Mouse (Mus musculus): Measurements from ENCODE around the gene Astn2. TPM values are rescaled to one million over a fixed set of nuclear protein-coding genes. Genes with fewer than 3 reads are reported as not detected.
A peak's percentile ranks its signal among the peaks of the same experiment; 100 is the strongest.

Gene Astn2
- polyA plus RNA-seq, 1 experiment from 2014 or later: 0.15 TPM

GRCm38 (mm10) chr4:66248521-66248920, 155.9 kb downstream of the Astn2 start:
- Histone ChIP-seq H3K4me2 (no peak overlapping the region), H3K4me1 (replicated peaks) (no peaks in the 10 kb centered on the region), H3K36me3 (no peaks in the 10 kb centered on the region), H3K9me3 (replicated peaks) (no peaks in the 10 kb centered on the region), H3K9ac (no peak overlapping the region), H3K27me3 (replicated peaks) (no peaks in the 10 kb centered on the region), H3K27ac (ENCODE audit: poor library complexity, severe bottlenecking) (no peak overlapping the region), H3K4me3 (no peak overlapping the region)
- ATAC-seq (ENCODE audit: insufficient number of reproducible peaks, low FRiP score): no peak
- 86% methylated on average over 8 of the region's 8 CpGs for WGBS

- Histone ChIP-seq H3K4me2 (no peak overlapping the region), H3K36me3 (no peaks in the 10 kb centered on the region), H3K4me3 (no peak overlapping the region), H3K9me3 (replicated peaks) (no peaks in the 10 kb centered on the region), H3K27ac (ENCODE audit: poor library complexity, severe bottlenecking) (no peak overlapping the region), H3K27me3 (replicated peaks) (no peaks in the 10 kb centered on the region), H3K4me1 (replicated peaks) (no peaks in the 10 kb centered on the region), H3K9ac (no peak overlapping the region)
- no peak for ATAC-seq (ENCODE audit: insufficient number of reproducible peaks, low FRiP score)
Observed at GRCm38 (mm10) chr4:66242683-66243082, 161.7 kb downstream of the Astn2 start.

DNA sequence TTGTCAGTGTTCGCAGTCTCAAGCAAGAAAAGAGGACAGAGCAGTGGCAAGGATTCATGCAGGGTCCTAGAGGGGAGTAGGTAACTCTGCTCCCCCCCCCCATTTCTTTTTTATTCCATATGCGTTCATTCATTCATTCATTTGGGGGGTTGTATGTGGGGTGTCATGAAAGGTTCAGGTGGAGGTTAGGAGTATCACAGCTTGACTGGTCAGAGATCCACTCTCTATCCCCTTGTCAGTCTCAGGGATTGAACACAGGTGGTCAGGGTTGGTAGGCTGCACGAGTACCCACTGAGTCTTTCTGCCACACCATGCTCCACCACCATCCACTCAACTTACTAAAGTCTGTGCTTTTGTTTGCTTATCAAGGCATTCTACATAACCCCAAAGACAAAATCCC, 171.6 kb downstream of the Astn2 start:
- H3K4me1 ChIP-seq (replicated peaks): no peaks in the 10 kb centered on the region
- H3K27ac ChIP-seq (ENCODE audit: poor library complexity, severe bottlenecking): no peak overlapping the region
- H3K36me3 ChIP-seq: no peaks in the 10 kb centered on the region
- no peaks in the 10 kb centered on the region for H3K27me3 ChIP-seq (replicated peaks)
- H3K9ac ChIP-seq: no peak overlapping the region
- no peak overlapping the region for H3K4me2 ChIP-seq
- H3K9me3 ChIP-seq (replicated peaks): no peaks in the 10 kb centered on the region
- WGBS: 80% methylated on average over 3 of the region's 3 CpGs
- no peak overlapping the region for H3K4me3 ChIP-seq
- no peak for ATAC-seq (ENCODE audit: insufficient number of reproducible peaks, low FRiP score)

GRCm38 (mm10) chr4:66232350-66232749, 172.1 kb downstream of the Astn2 start:
- no peaks in the 10 kb centered on the region for H3K4me1 ChIP-seq (replicated peaks)
- H3K27me3 ChIP-seq (replicated peaks): no peaks in the 10 kb centered on the region
- 49% methylated on average over 2 of the region's 2 CpGs for WGBS
- H3K27ac ChIP-seq (ENCODE audit: poor library complexity, severe bottlenecking): no peak overlapping the region
- H3K4me3 ChIP-seq: no peak overlapping the region
- H3K4me2 ChIP-seq: no peak overlapping the region
- H3K9ac ChIP-seq: no peak overlapping the region
- no peaks in the 10 kb centered on the region for H3K9me3 ChIP-seq (replicated peaks)
- no peaks in the 10 kb centered on the region for H3K36me3 ChIP-seq
- ATAC-seq (ENCODE audit: insufficient number of reproducible peaks, low FRiP score): no peak

DNA sequence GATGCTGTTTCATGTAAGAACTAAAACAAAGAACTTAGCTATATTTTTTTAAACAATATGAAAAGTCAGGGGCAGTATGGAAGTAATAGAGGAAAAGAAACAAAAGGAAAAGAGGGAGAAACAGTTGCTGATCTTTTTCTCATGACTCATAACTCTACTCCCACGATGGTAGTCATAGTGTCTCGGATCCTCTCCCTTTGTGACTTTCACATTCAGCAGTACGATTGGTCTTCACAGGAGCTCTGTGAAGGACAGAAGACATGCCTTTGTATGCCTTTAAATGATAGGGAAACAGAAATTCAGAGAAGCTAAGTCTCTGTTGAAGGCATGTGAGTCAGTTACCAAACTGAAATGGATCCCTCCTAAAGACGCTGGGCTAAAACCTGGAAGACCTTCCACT, 173.7 kb downstream of the Astn2 start:
- no peaks in the 10 kb centered on the region for H3K27me3 ChIP-seq (replicated peaks)
- no peak overlapping the region for H3K4me3 ChIP-seq
- WGBS: 81% methylated on average over 4 of the region's 4 CpGs
- H3K36me3 ChIP-seq: no peaks in the 10 kb centered on the region
- H3K4me1 ChIP-seq (replicated peaks): no peaks in the 10 kb centered on the region
- H3K9ac ChIP-seq: no peak overlapping the region
- no peak overlapping the region for H3K27ac ChIP-seq (ENCODE audit: poor library complexity, severe bottlenecking)
- no peak for ATAC-seq (ENCODE audit: insufficient number of reproducible peaks, low FRiP score)
- H3K4me2 ChIP-seq: no peak overlapping the region
- H3K9me3 ChIP-seq (replicated peaks): no peaks in the 10 kb centered on the region

DNA sequence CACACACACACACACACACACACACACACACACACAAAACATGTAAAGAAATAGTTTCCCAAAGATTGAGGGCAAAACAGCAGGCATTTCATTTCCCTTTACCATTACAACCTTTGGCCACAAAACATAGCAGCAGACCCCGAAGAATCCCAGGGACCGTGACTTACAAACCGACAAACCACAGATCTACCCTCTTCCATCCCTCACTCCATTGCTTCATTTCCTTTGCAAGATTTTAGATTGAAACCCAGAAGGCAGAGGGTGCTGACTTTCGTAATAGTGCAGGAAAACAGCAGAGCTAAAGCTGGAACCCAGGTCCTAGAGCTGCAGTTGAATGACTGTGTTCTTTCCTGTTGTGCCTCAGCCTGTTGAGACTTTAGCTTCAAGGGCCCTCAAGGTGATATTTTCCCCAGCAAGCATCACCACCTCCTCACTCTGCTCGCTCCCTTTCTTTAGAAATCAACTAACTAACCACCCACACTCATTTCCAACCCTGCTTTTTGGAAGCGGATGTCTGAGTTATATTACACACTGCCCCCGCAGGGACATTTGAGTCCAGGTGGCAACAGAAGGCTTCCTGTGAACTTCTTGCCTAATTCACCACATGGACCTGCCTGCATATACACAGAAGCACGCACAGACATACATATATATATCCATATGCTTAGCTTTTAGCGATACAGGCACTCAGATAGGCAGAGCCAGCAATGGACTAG, 181.7 kb downstream of the Astn2 start:
- Histone ChIP-seq H3K27ac (ENCODE audit: poor library complexity, severe bottlenecking) (no peak overlapping the region), H3K4me2 (no peak overlapping the region), H3K9me3 (replicated peaks) (no peaks in the 10 kb centered on the region), H3K4me1 (replicated peaks) (no peaks in the 10 kb centered on the region), H3K27me3 (replicated peaks) (no peaks in the 10 kb centered on the region), H3K4me3 (no peak overlapping the region), H3K9ac (no peak overlapping the region), H3K36me3 (no peaks in the 10 kb centered on the region)
- WGBS: 78% methylated on average over 9 of the region's 9 CpGs
- no peak for ATAC-seq (ENCODE audit: insufficient number of reproducible peaks, low FRiP score)

DNA sequence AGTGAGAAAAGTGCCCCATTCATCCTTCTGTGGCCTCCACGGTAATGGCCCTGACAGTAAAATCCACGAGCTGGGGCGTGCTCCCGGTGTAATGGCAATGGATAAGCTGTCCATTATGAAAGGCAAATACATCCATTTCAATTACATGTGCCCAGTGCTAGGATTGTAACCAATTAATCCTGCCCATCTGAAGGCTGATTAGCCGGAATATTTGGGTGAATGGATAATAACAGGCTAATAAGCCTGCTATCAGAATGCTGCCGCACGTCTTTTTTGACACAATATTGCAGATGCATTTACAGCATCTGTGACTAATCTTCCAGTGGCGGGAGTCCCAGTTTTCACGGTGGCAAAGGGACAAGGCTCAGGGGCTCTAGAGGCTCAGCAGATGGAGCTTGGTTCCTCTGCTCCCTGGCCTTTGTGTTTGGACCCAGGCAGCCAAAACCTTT, 189.2 kb downstream of the Astn2 start:
- H3K4me2 ChIP-seq: no peak overlapping the region
- no peaks in the 10 kb centered on the region for H3K27me3 ChIP-seq (replicated peaks)
- no peak overlapping the region for H3K4me3 ChIP-seq
- ATAC-seq (ENCODE audit: insufficient number of reproducible peaks, low FRiP score): no peak
- no peak overlapping the region for H3K27ac ChIP-seq (ENCODE audit: poor library complexity, severe bottlenecking)
- H3K9ac ChIP-seq: no peak overlapping the region
- H3K36me3 ChIP-seq: no peaks in the 10 kb centered on the region
- no peaks in the 10 kb centered on the region for H3K9me3 ChIP-seq (replicated peaks)
- 75% methylated on average over 9 of the region's 9 CpGs for WGBS
- no peaks in the 10 kb centered on the region for H3K4me1 ChIP-seq (replicated peaks)

- Histone ChIP-seq H3K4me3 (no peak overlapping the region), H3K4me2 (no peak overlapping the region), H3K27ac (ENCODE audit: poor library complexity, severe bottlenecking) (no peak overlapping the region), H3K27me3 (replicated peaks) (no peaks in the 10 kb centered on the region), H3K4me1 (replicated peaks) (no peaks in the 10 kb centered on the region), H3K9ac (no peak overlapping the region), H3K9me3 (replicated peaks) (no peaks in the 10 kb centered on the region), H3K36me3 (no peaks in the 10 kb centered on the region)
- ATAC-seq (ENCODE audit: insufficient number of reproducible peaks, low FRiP score): no peak
- 82% methylated on average over 8 of the region's 8 CpGs for WGBS
Observed at GRCm38 (mm10) chr4:66189636-66190035, 214.8 kb downstream of the Astn2 start.

DNA sequence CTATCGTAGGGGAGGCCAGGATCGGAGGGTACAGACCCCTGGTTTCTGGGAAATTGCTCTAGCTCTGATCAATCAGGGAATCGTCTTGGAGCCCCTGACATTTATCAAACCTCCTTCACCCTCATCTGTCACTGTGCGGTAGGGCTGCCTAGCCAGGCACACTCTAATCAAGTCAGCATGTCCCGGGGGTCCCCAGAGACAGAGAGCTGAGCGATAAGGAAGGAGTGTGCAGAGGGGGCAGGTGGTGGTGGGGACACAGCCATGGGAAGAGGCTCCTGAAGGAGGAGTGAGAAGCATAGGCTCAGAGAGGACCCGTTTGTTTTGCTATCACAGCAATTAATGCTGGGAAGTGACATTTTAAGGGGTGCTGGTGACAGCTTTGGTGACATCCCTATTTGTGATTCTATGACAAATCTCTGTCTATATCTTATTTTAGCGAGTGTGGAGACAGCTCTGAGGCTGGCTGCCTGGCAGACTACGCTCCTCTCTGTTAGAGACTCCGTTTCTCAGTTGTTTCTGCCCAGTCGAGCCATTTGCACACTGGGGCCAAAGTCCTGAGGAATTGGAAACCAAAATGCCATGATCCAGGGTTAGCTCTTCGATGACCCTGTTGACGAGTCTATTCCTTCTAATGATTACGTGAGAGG, 228.4 kb downstream of the Astn2 start:
- WGBS: 26% methylated on average over 14 of the region's 14 CpGs
- Histone ChIP-seq H3K9me3 (replicated peaks) (no peaks in the 10 kb centered on the region), H3K9ac (peak overlapping the region; percentile 36; the same call in 1 of the 2 replicates), H3K27ac (ENCODE audit: poor library complexity, severe bottlenecking) (no peak overlapping the region), H3K4me2 (no peak overlapping the region), H3K36me3 (no peaks in the 10 kb centered on the region), H3K27me3 (replicated peaks) (0 out of 2 replicates have a peak, but pooled peaks cover 10% of the 10 kb centered on the region), H3K4me3 (no peak overlapping the region), H3K4me1 (replicated peaks) (peaks cover 17% of the 10 kb centered on the region)
- no peak for ATAC-seq (ENCODE audit: insufficient number of reproducible peaks, low FRiP score)

GRCm38 (mm10) chr4:66171583-66171982, 232.8 kb downstream of the Astn2 start:
- no peak overlapping the region for H3K27ac ChIP-seq (ENCODE audit: poor library complexity, severe bottlenecking)
- 0 out of 2 replicates have a peak, but pooled peaks cover 11% of the 10 kb centered on the region for H3K27me3 ChIP-seq (replicated peaks)
- H3K4me2 ChIP-seq: no peak overlapping the region
- H3K9ac ChIP-seq: no peak overlapping the region
- peaks cover 19% of the 10 kb centered on the region for H3K4me1 ChIP-seq (replicated peaks)
- no peaks in the 10 kb centered on the region for H3K36me3 ChIP-seq
- WGBS: 25% methylated on average over 5 of the region's 5 CpGs
- ATAC-seq (ENCODE audit: insufficient number of reproducible peaks, low FRiP score): no peak
- no peak overlapping the region for H3K4me3 ChIP-seq
- no peaks in the 10 kb centered on the region for H3K9me3 ChIP-seq (replicated peaks)

DNA sequence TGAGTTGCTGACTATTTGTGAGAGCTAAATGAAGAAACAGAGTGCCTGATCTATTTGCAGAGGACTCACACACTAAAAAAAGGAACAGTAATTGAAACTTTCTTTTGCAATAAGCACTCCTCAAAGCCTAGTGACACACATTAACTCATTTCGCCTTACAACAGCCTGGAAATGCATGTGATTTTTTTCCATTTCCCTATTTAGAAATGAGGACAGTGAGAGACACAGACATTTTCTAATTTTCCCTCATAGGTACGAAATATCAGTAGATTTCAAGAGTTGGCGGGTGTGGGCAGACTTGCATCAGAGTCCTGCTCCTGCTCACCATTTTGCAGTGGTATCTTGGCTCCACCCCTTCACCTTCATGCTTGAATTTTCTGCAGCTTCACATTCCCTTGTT, 233.6 kb downstream of the Astn2 start:
- no peak overlapping the region for H3K9ac ChIP-seq
- 74% methylated on average over 3 of the region's 3 CpGs for WGBS
- no peak overlapping the region for H3K4me2 ChIP-seq
- peaks cover 13% of the 10 kb centered on the region for H3K4me1 ChIP-seq (replicated peaks)
- no peak overlapping the region for H3K27ac ChIP-seq (ENCODE audit: poor library complexity, severe bottlenecking)
- no peaks in the 10 kb centered on the region for H3K9me3 ChIP-seq (replicated peaks)
- H3K36me3 ChIP-seq: no peaks in the 10 kb centered on the region
- 0 out of 2 replicates have a peak, but pooled peaks cover 6% of the 10 kb centered on the region for H3K27me3 ChIP-seq (replicated peaks)
- no peak overlapping the region for H3K4me3 ChIP-seq
- ATAC-seq (ENCODE audit: insufficient number of reproducible peaks, low FRiP score): no peak

Measured in heart, embryonic 12.5 days (tissue).